Mouse (Mus musculus) myocyte (in vitro differentiated cells): ENCODE measurements at regions not wholly inside any gene's neighbourhood (a gene's known extent, or its start where the extent isn't known, plus 50 kb on each side); places are given as distances from the start of the nearest gene placed in this dataset.

Source experiments
- MYOD1 ChIP-seq, 3 experiments: IDR thresholded peaks; one replicate each; pipeline ENCODE4 v1.6.1; 2011; ENCODE audit warnings: control low read depth in 2 of 3, low read depth in 2 of 3, mild to moderate bottlenecking in 2 of 3, moderate library complexity in 1 of 3; ENCODE audit not compliant: insufficient read length in 2 of 3, control insufficient read depth in 1 of 3
- POLR2AphosphoS2 ChIP-seq: IDR thresholded peaks from one replicate; pipeline ENCODE4 v1.6.1; 2011; ENCODE audit warnings: low read depth, control low read depth; ENCODE audit not compliant: insufficient read length
- TCF12 ChIP-seq: IDR thresholded peaks from one replicate; pipeline ENCODE4 v1.6.1; 2011; ENCODE audit warnings: mild to moderate bottlenecking, control low read depth; ENCODE audit not compliant: poor library complexity, insufficient read depth, severe bottlenecking
- USF1 ChIP-seq: IDR thresholded peaks from one replicate; pipeline ENCODE4 v1.6.1; 2011; ENCODE audit warnings: low read depth, mild to moderate bottlenecking, control low read depth, moderate library complexity

- TF ChIP-seq USF1 (no peak), MYOD1 (IDR thresholded peaks at IDR 0.05; ENCODE audit: control insufficient read depth in 1 of 3, insufficient read length in 2 of 3, low read depth in 2 of 3) (no peak), POLR2AphosphoS2 (no peak), TCF12 (no peak)
Observed at GRCm38 (mm10) chr10:12234141-12234540, 635.0 kb downstream of the Utrn start.
